Mouse (Mus musculus) testis, adult 2 months (tissue): ENCODE measurements around the gene AB124611.

Experiments
- CTCF ChIP-seq: fragments of 200-500 bp; IDR thresholded peaks from 2 replicates; pipeline ENCODE4 v1.5.1; 2012; ENCODE audit warnings: low read depth, mild to moderate bottlenecking, inconsistent platforms, low read length, moderate library complexity; ENCODE audit not compliant: control insufficient read depth, insufficient read depth, insufficient replicate concordance
- POLR2A ChIP-seq: fragments of 200-500 bp; IDR thresholded peaks from 2 replicates; pipeline ENCODE4 v1.6.1; 2012; ENCODE audit warnings: low read depth, mild to moderate bottlenecking, inconsistent platforms, low read length, moderate library complexity; ENCODE audit not compliant: control insufficient read depth

DNA sequence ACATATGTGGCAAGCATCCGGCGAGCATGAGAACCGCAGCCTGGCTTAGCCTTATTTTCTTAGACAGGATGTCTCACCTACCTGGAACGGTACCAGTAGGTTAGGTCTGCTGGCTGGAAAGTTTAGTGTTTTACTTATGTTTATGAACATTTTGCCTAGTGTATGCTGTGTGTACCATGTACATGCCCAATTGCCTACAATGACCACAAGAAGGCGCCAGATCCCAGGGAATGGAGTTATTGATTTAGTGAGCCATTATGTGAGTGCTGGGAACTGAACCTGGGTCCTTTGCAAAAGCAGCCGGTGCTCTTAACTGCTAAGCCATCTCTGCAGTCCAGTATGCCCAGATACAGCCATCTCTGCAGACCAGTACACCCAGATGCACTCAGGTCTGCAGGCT is 48.3 kb upstream of the AB124611 start:
- no peak for TF ChIP-seq POLR2A
- TF ChIP-seq CTCF: no peak
